Mouse (Mus musculus) lung, embryonic 16.5 days (tissue): ENCODE data around the gene Cyld. TPM values are rescaled to one million over a fixed set of nuclear protein-coding genes. Genes with fewer than 3 reads are reported as not detected.
"Not testable (repeated sequence)": the region's sequence is repeated elsewhere in the genome, so short reads cannot be mapped to it uniquely, and the experiment has no call there.

Experiments
- ATAC-seq: fragments of 200-750 bp; cut with Nextera tagmentation; 2 replicates; pipeline ENCODE4 v1.8.0; 2017; ENCODE audit warnings: low read depth, mild to moderate bottlenecking, moderate library complexity
- H3K27ac ChIP-seq: fragments of 300-500 bp; sonication (generic); 2 replicates; pipeline ENCODE4 v1.5.1; 2014; ENCODE audit warnings: mild to moderate bottlenecking, control low read depth, low read length
- H3K27me3 ChIP-seq: fragments of 300-500 bp; sonication (generic); 2 replicates; pipeline ENCODE4 v1.6.1; 2014; ENCODE audit warnings: low read depth, low read length, mixed read lengths; ENCODE audit not compliant: control insufficient read depth, insufficient read depth
- H3K36me3 ChIP-seq: fragments of 300-500 bp; sonication (generic); 2 replicates; pipeline ENCODE4 v1.6.1; 2014; ENCODE audit warnings: low read length; ENCODE audit not compliant: control insufficient read depth, insufficient read depth
- H3K4me1 ChIP-seq: fragments of 300-500 bp; sonication (generic); replicated peaks from 2 replicates; pipeline ENCODE4 v1.6.1; 2014; ENCODE audit warnings: low read length, mixed read lengths; ENCODE audit not compliant: control insufficient read depth, insufficient read depth
- H3K4me2 ChIP-seq: fragments of 300-500 bp; sonication (generic); 2 replicates; pipeline ENCODE4 v1.6.1; 2014; ENCODE audit warnings: low read depth, low read length, control low read depth
- H3K4me3 ChIP-seq: fragments of 300-500 bp; sonication (generic); 2 replicates; pipeline ENCODE4 v1.5.1; 2014; ENCODE audit warnings: mild to moderate bottlenecking, low read length, control low read depth
- H3K9ac ChIP-seq: fragments of 300-500 bp; sonication (generic); 2 replicates; pipeline ENCODE4 v1.6.1; 2014; ENCODE audit warnings: low read length, control low read depth
- H3K9me3 ChIP-seq: fragments of 300-500 bp; sonication (generic); 2 replicates; pipeline ENCODE4 v1.6.1; 2016; ENCODE audit warnings: low read length; ENCODE audit not compliant: control insufficient read depth
- WGBS: fragments of 180-500 bp; shearing (Covaris S2); extraction: QIAGEN DNeasy Blood & Tissue Kit; methylation state at CpG from one replicate; pipeline ENCODE4 v1.1.7; 2014; 5-methylcytosine and 5-hydroxymethylcytosine counted together
- polyA plus RNA-seq: library from polyadenylated mRNA; unstranded; fragments of >200 nt; fragmentation: Nextera tagmentation; extraction: Ambion mirVana; gene quantifications from 2 replicates; pipeline ENCODE4 v1.2.1, GENCODE M21; 2015

Gene Cyld
- polyA plus RNA-seq = 16.0 and 19.5 TPM in 2 replicates

- Histone ChIP-seq H3K27ac (peak within 1 kb of the TSS; percentile 83), H3K27me3 (no peaks in the 10 kb centered on the region), H3K9ac (peak within 1 kb of the TSS; percentile 94), H3K4me2 (peak within 1 kb of the TSS; percentile 75), H3K36me3 (no peaks in the 10 kb centered on the region), H3K9me3 (no peaks in the 10 kb centered on the region), H3K4me1 (peaks cover 12% of the 10 kb centered on the region), H3K4me3 (peak within 1 kb of the TSS; percentile 100)
- under 1% methylated on average over 80 of the region's 80 CpGs for WGBS
- peak; percentile 99 for ATAC-seq
Observed at GRCm38 (mm10) chr8:88696721-88697641, at the start of gene Cyld. TSS of gene Cyld (plus strand) at chr8:88697028.

GRCm38 (mm10) chr8:88648322-88648721, 48.5 kb upstream of the Cyld start:
- no peak overlapping the region for H3K4me2 ChIP-seq
- H3K36me3 ChIP-seq = no peaks in the 10 kb centered on the region
- H3K4me1 ChIP-seq = peaks cover 9% of the 10 kb centered on the region
- H3K4me3 ChIP-seq = no peak overlapping the region
- H3K27ac ChIP-seq = no peak overlapping the region
- no peak for ATAC-seq
- no peaks in the 10 kb centered on the region for H3K9me3 ChIP-seq
- no peak overlapping the region for H3K9ac ChIP-seq
- no peaks in the 10 kb centered on the region for H3K27me3 ChIP-seq

GRCm38 (mm10) chr8:88650016-88650708, 46.7 kb upstream of the Cyld start:
- Histone ChIP-seq H3K27ac (no peak overlapping the region), H3K4me1 (peaks cover 9% of the 10 kb centered on the region), H3K9me3 (no peaks in the 10 kb centered on the region), H3K9ac (no peak overlapping the region), H3K4me2 (no peak overlapping the region), H3K27me3 (no peaks in the 10 kb centered on the region), H3K36me3 (no peaks in the 10 kb centered on the region), H3K4me3 (no peak overlapping the region)
- no peak for ATAC-seq
- 56% methylated on average over 6 of the region's 6 CpGs for WGBS

- H3K4me3 ChIP-seq, H3K27me3 ChIP-seq, ATAC-seq, H3K4me2 ChIP-seq, H3K9ac ChIP-seq, H3K9me3 ChIP-seq, H3K4me1 ChIP-seq, H3K36me3 ChIP-seq, H3K27ac ChIP-seq: not testable (repeated sequence)
- WGBS = 55% methylated on average over 4 of the region's 4 CpGs
Observed at GRCm38 (mm10) chr8:88651122-88651521, 45.7 kb upstream of the Cyld start.

GRCm38 (mm10) chr8:88655334-88655733, 41.5 kb upstream of the Cyld start:
- H3K36me3 ChIP-seq = no peaks in the 10 kb centered on the region
- ATAC-seq = no peak

GRCm38 (mm10) chr8:88659873-88660272, 37.0 kb upstream of the Cyld start:
- Histone ChIP-seq H3K4me2 (no peak overlapping the region), H3K27me3 (no peaks in the 10 kb centered on the region), H3K4me3 (no peak overlapping the region), H3K4me1 (no peaks in the 10 kb centered on the region), H3K9me3 (no peaks in the 10 kb centered on the region), H3K27ac (no peak overlapping the region), H3K36me3 (no peaks in the 10 kb centered on the region), H3K9ac (no peak overlapping the region)
- 65% methylated on average over 3 of the region's 3 CpGs for WGBS
- no peak for ATAC-seq

More at GRCm38 (mm10) chr8:88655334-88655733, 41.5 kb upstream of the Cyld start:
- Histone ChIP-seq H3K4me1 (no peaks in the 10 kb centered on the region), H3K4me3 (no peak overlapping the region), H3K27ac (no peak overlapping the region), H3K4me2 (no peak overlapping the region), H3K9me3 (no peaks in the 10 kb centered on the region), H3K27me3 (no peaks in the 10 kb centered on the region), H3K9ac (no peak overlapping the region)

GRCm38 (mm10) chr8:88662401-88662821, 34.4 kb upstream of the Cyld start:
- no peak overlapping the region for H3K9ac ChIP-seq
- H3K9me3 ChIP-seq = no peaks in the 10 kb centered on the region
- H3K36me3 ChIP-seq = no peaks in the 10 kb centered on the region
- no peak overlapping the region for H3K4me3 ChIP-seq
- no peaks in the 10 kb centered on the region; the same call in 1 of the 2 replicates for H3K4me1 ChIP-seq
- WGBS = 56% methylated on average over 6 of the region's 6 CpGs
- ATAC-seq = no peak
- H3K4me2 ChIP-seq = no peak overlapping the region
- H3K27ac ChIP-seq = no peak overlapping the region
- no peaks in the 10 kb centered on the region for H3K27me3 ChIP-seq

DNA sequence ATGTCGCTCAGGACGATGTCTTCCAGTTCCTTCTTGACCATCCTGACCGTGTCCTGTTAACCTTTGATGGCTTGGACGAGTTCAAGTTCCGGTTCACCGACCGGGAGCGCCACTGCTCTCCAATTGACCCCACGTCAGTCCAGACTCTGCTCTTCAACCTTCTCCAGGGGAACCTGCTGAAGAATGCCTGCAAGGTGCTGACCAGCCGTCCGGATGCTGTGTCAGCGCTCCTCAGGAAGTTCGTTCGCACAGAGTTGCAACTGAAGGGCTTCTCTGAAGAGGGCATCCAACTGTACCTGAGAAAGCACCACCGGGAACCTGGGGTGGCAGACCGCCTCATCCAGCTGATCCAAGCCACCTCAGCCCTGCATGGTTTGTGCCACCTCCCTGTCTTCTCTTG, 32.7 kb upstream of the Cyld start:
- no peaks in the 10 kb centered on the region; the same call in 1 of the 2 replicates for H3K4me1 ChIP-seq
- H3K36me3 ChIP-seq = no peaks in the 10 kb centered on the region
- no peak overlapping the region for H3K4me2 ChIP-seq
- 75% methylated on average over 16 of the region's 16 CpGs for WGBS
- H3K27me3 ChIP-seq = no peaks in the 10 kb centered on the region
- no peak for ATAC-seq
- no peak overlapping the region for H3K4me3 ChIP-seq
- no peak overlapping the region for H3K9ac ChIP-seq
- H3K27ac ChIP-seq = no peak overlapping the region
- no peaks in the 10 kb centered on the region for H3K9me3 ChIP-seq

DNA sequence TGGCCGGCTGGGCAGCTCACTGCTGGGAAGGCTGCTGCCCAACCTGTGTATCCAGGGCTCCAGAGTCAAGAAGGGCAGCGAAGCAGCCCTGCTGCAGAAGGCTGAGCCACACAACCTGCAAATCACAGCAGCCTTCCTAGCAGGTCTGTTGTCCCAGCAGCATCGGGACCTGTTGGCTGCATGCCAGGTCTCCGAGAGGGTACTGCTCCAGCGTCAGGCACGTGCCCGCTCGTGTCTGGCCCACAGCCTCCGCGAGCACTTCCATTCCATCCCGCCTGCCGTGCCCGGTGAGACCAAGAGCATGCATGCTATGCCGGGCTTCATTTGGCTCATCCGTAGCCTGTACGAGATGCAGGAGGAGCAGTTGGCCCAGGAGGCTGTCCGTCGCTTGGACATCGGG, 31.9 kb upstream of the Cyld start:
- Histone ChIP-seq H3K9me3 (no peaks in the 10 kb centered on the region), H3K9ac (no peak overlapping the region), H3K27me3 (no peaks in the 10 kb centered on the region), H3K27ac (no peak overlapping the region), H3K4me1 (no peaks in the 10 kb centered on the region; the same call in 1 of the 2 replicates), H3K36me3 (no peaks in the 10 kb centered on the region), H3K4me2 (no peak overlapping the region), H3K4me3 (no peak overlapping the region)
- ATAC-seq = peak; percentile 31; the same call in 1 of the 2 replicates
- WGBS = 67% methylated on average over 19 of the region's 19 CpGs
